Mouse (Mus musculus) ZHBTc4 (cell line): ENCODE results near the gene Ctnnbl1.

Experiments used
- DNase-seq: peaks from one replicate; pipeline ENCODE4 v3.0.0-alpha.2; 2011; ENCODE audit warnings: low read depth, low spot score

Ctnnbl1 gene

GRCm38 (mm10) chr2:157792840-157793552, 55.8 kb downstream of the Ctnnbl1 start:
- no peak for DNase-seq

- DNase-seq, result no peak
Measured at GRCm38 (mm10) chr2:157793851-157794332, 56.7 kb downstream of the Ctnnbl1 start.

- DNase-seq, result no peak
Measured at GRCm38 (mm10) chr2:157795627-157796423, 58.6 kb downstream of the Ctnnbl1 start.

GRCm38 (mm10) chr2:157799533-157799932, 62.3 kb downstream of the Ctnnbl1 start:
- no peak for DNase-seq

- DNase-seq, result no peak
Measured at GRCm38 (mm10) chr2:157800288-157800687, 63.1 kb downstream of the Ctnnbl1 start.

- no peak for DNase-seq
Measured at GRCm38 (mm10) chr2:157800746-157801501, 63.7 kb downstream of the Ctnnbl1 start.

GRCm38 (mm10) chr2:157801505-157802357, 64.5 kb downstream of the Ctnnbl1 start:
- DNase-seq, result no peak

- no peak for DNase-seq
Measured at GRCm38 (mm10) chr2:157802666-157803065, 65.5 kb downstream of the Ctnnbl1 start.

GRCm38 (mm10) chr2:157804388-157804787, 67.2 kb downstream of the Ctnnbl1 start:
- no peak for DNase-seq

GRCm38 (mm10) chr2:157805091-157805490, 67.9 kb downstream of the Ctnnbl1 start:
- no peak for DNase-seq

- DNase-seq, result no peak
Measured at GRCm38 (mm10) chr2:157807076-157807475, 69.9 kb downstream of the Ctnnbl1 start.

- no peak for DNase-seq
Measured at GRCm38 (mm10) chr2:157807621-157808367, 70.6 kb downstream of the Ctnnbl1 start.

- DNase-seq, result no peak
Measured at GRCm38 (mm10) chr2:157808368-157808923, 71.2 kb downstream of the Ctnnbl1 start.

- DNase-seq, result no peak
Measured at GRCm38 (mm10) chr2:157809341-157809740, 72.1 kb downstream of the Ctnnbl1 start.

GRCm38 (mm10) chr2:157810749-157811148, 73.5 kb downstream of the Ctnnbl1 start:
- no peak for DNase-seq

GRCm38 (mm10) chr2:157813121-157813520, 75.9 kb downstream of the Ctnnbl1 start:
- no peak for DNase-seq

- no peak for DNase-seq
Measured at GRCm38 (mm10) chr2:157814116-157814964, 77.1 kb downstream of the Ctnnbl1 start.

- no peak for DNase-seq
Measured at GRCm38 (mm10) chr2:157814965-157815283, 77.7 kb downstream of the Ctnnbl1 start.

GRCm38 (mm10) chr2:157817672-157818071, 80.5 kb downstream of the Ctnnbl1 start:
- no peak for DNase-seq
